Mouse (Mus musculus) MEL (cell line): ENCODE data around the gene Tmeff2. TPM values are rescaled to one million over a fixed set of nuclear protein-coding genes. Genes with fewer than 3 reads are reported as not detected.

Experiments
- DNase-seq: peaks from one replicate; pipeline ENCODE4 v3.0.0; 2011; ENCODE audit warnings: low read depth, low spot score
- H3K27ac ChIP-seq: 2 replicates; pipeline ENCODE4 v1.5.1; 2012; ENCODE audit warnings: low read depth, mild to moderate bottlenecking, control low read depth, low read length, moderate library complexity; ENCODE audit not compliant: control insufficient read depth
- H3K27me3 ChIP-seq, 2 experiments: fragments of 150-350 bp in 1 of 2; sonication (generic) in 1 of 2; 2 replicates each; pipeline ENCODE4 v1.6.1; 2012; ENCODE audit warnings: low read length in 2 of 2, mild to moderate bottlenecking in 2 of 2, improper control_type of control experiment in 1 of 2, moderate library complexity in 1 of 2; ENCODE audit not compliant: insufficient read depth in 2 of 2, control insufficient read depth in 1 of 2
- H3K36me3 ChIP-seq, 2 experiments: 2 replicates each; pipeline ENCODE4 v1.6.1; 2012 to 2014; ENCODE audit warnings: low read length in 2 of 2, improper control_type of control experiment in 1 of 2, inconsistent platforms in 1 of 2, mild to moderate bottlenecking in 1 of 2; ENCODE audit not compliant: insufficient read depth in 2 of 2, control insufficient read depth in 1 of 2
- H3K4me1 ChIP-seq, 2 experiments: fragments of 150-350 bp in 1 of 2; sonication (generic) in 1 of 2; 2 replicates each; pipeline ENCODE4 v1.6.1; 2012; ENCODE audit warnings: low read length in 2 of 2, improper control_type of control experiment in 1 of 2, mild to moderate bottlenecking in 1 of 2; ENCODE audit not compliant: insufficient read depth in 2 of 2, control insufficient read depth in 1 of 2
- H3K4me3 ChIP-seq, 2 experiments: fragments of 150-350 bp in 1 of 2; sonication (generic) in 1 of 2; 2 replicates each; pipeline ENCODE4 v1.5.1; 2012; ENCODE audit warnings: low read depth in 2 of 2, low read length in 2 of 2, mild to moderate bottlenecking in 2 of 2, moderate library complexity in 2 of 2, control low read depth in 1 of 2, improper control_type of control experiment in 1 of 2; ENCODE audit not compliant: control insufficient read depth in 1 of 2, insufficient read depth in 1 of 2
- H3K79me2 ChIP-seq: 2 replicates; pipeline ENCODE4 v1.6.1; 2012; ENCODE audit warnings: mild to moderate bottlenecking, low read length, moderate library complexity; ENCODE audit not compliant: control insufficient read depth, poor library complexity, insufficient read depth
- H3K9ac ChIP-seq: 2 replicates; pipeline ENCODE4 v1.6.1; 2012; ENCODE audit warnings: low read depth, mild to moderate bottlenecking, control low read depth, low read length, moderate library complexity; ENCODE audit not compliant: control insufficient read depth, poor library complexity, severe bottlenecking
- H3K9me3 ChIP-seq: fragments of 150-350 bp; sonication (generic); replicated peaks from 2 replicates; pipeline ENCODE4 v1.6.1; 2012; ENCODE audit warnings: mild to moderate bottlenecking, low read length, improper control_type of control experiment, moderate library complexity; ENCODE audit not compliant: insufficient read depth
- BHLHE40 ChIP-seq: IDR thresholded peaks from 2 replicates; pipeline ENCODE4 v1.6.1; 2012; ENCODE audit warnings: low read depth, mild to moderate bottlenecking, inconsistent platforms, low read length, improper control_type of control experiment, borderline replicate concordance
- CHD2 ChIP-seq: IDR thresholded peaks from 2 replicates; pipeline ENCODE4 v1.6.1; 2011; ENCODE audit warnings: low read length, improper control_type of control experiment
- GABPA ChIP-seq: IDR thresholded peaks from 2 replicates; pipeline ENCODE4 v1.6.1; 2012; ENCODE audit warnings: low read depth, mild to moderate bottlenecking, inconsistent platforms, low read length, improper control_type of control experiment, moderate library complexity
- HCFC1 ChIP-seq: IDR thresholded peaks from 2 replicates; pipeline ENCODE4 v1.6.1; 2012; ENCODE audit warnings: low read depth, mild to moderate bottlenecking, inconsistent platforms, low read length, improper control_type of control experiment, moderate library complexity
- MAZ ChIP-seq: IDR thresholded peaks from 2 replicates; pipeline ENCODE4 v1.6.1; 2012; ENCODE audit warnings: low read depth, mild to moderate bottlenecking, inconsistent platforms, low read length, improper control_type of control experiment
- MYB ChIP-seq: IDR thresholded peaks from 2 replicates; pipeline ENCODE4 v1.6.1; 2011; ENCODE audit warnings: mild to moderate bottlenecking, low read depth, low read length, improper control_type of control experiment
- MYC ChIP-seq: IDR thresholded peaks from 2 replicates; pipeline ENCODE4 v1.6.1; 2011; ENCODE audit warnings: low read depth, mild to moderate bottlenecking, low read length, improper control_type of control experiment, moderate library complexity
- RAD21 ChIP-seq: IDR thresholded peaks from 2 replicates; pipeline ENCODE4 v1.6.1; 2011; ENCODE audit warnings: mild to moderate bottlenecking, low read depth, low read length, improper control_type of control experiment
- SMC3 ChIP-seq: IDR thresholded peaks from 2 replicates; pipeline ENCODE4 v1.6.1; 2011; ENCODE audit warnings: low read depth, low read length, improper control_type of control experiment
- TAL1 ChIP-seq: IDR thresholded peaks from 2 replicates; pipeline ENCODE4 v1.6.1; 2012; ENCODE audit warnings: mild to moderate bottlenecking, inconsistent platforms, low read length, moderate library complexity, mixed read lengths
- TBP ChIP-seq: IDR thresholded peaks from 2 replicates; pipeline ENCODE4 v1.8.0; 2011; ENCODE audit warnings: low read depth, low read length, improper control_type of control experiment
- USF2 ChIP-seq, 2 experiments: IDR thresholded peaks; 2 replicates each; pipeline ENCODE4 v1.6.1; 2011 to 2012; ENCODE audit warnings: improper control_type of control experiment in 2 of 2, low read length in 2 of 2, borderline replicate concordance in 1 of 2, inconsistent platforms in 1 of 2, low read depth in 1 of 2, mild to moderate bottlenecking in 1 of 2; ENCODE audit not compliant: insufficient read depth in 1 of 2
- ZMIZ1 ChIP-seq: IDR thresholded peaks from 2 replicates; pipeline ENCODE4 v1.6.1; 2012; ENCODE audit warnings: low read depth, mild to moderate bottlenecking, inconsistent platforms, low read length, improper control_type of control experiment, moderate library complexity
- polyA plus RNA-seq, 2 experiments: library from polyadenylated mRNA; stranded (reverse) in 1 of 2; unstranded in 1 of 2; fragments of >175 nt in 1 of 2; fragments of >200 nt in 1 of 2; gene quantifications; 2 replicates each; pipeline versions ENCODE4 v1.2.1 to v1.2.4; 2012; ENCODE audit warnings: low replicate concordance in 2 of 2, low read depth in 1 of 2; ENCODE audit not compliant: insufficient read length in 2 of 2, insufficient read depth in 1 of 2, missing spikeins in 1 of 2
- total RNA-seq: library from RNA; depleted of rRNA; stranded (reverse); fragments of 300-350 nt; gene quantifications from 2 replicates; pipeline ENCODE4 v1.2.3, GENCODE M21; 2012

The Tmeff2 gene
- total and polyA plus RNA-seq, 3 experiments, result not detected

- no peak for TF ChIP-seq RAD21
- no peak for TF ChIP-seq MYC
- no peak for TF ChIP-seq HCFC1
- TF ChIP-seq ZMIZ1, result no peak
- TF ChIP-seq USF2 (IDR thresholded peaks at IDR 0.05; ENCODE audit: borderline replicate concordance in 1 of 2, insufficient read depth in 1 of 2, low read depth in 1 of 2, low read length in 2 of 2), result no peak
- TF ChIP-seq GABPA, result no peak
- no peak for TF ChIP-seq MAZ
- Histone ChIP-seq H3K4me1 (no peaks in the 10 kb centered on the region), H3K9me3 (no peaks in the 10 kb centered on the region), H3K27me3 (no peaks in the 10 kb centered on the region), H3K9ac (no peak overlapping the region), H3K36me3 (no peaks in the 10 kb centered on the region), H3K79me2 (no peaks in the 10 kb centered on the region), H3K4me3 (no peak overlapping the region), H3K27ac (no peak overlapping the region)
- no peak for DNase-seq
Measured at GRCm38 (mm10) chr1:50981151-50981828, 80.8 kb downstream of the Tmeff2 start.

GRCm38 (mm10) chr1:50990661-50991060 is 90.2 kb downstream of the Tmeff2 start:
- Histone ChIP-seq H3K9me3 (no peaks in the 10 kb centered on the region), H3K4me3 (no peak overlapping the region)
- TF ChIP-seq SMC3 (no peak), TBP (no peak), TAL1 (no peak), BHLHE40 (no peak), MYB (no peak)

GRCm38 (mm10) chr1:50994505-50994904 is 94.1 kb downstream of the Tmeff2 start:
- Histone ChIP-seq H3K27ac (no peak overlapping the region), H3K9ac (no peak overlapping the region), H3K4me1 (no peaks in the 10 kb centered on the region), H3K4me3 (no peak overlapping the region), H3K9me3 (no peaks in the 10 kb centered on the region), H3K79me2 (no peaks in the 10 kb centered on the region), H3K36me3 (no peaks in the 10 kb centered on the region), H3K27me3 (no peaks in the 10 kb centered on the region)
- no peak for TF ChIP-seq CHD2
- no peak for DNase-seq

More at GRCm38 (mm10) chr1:50990661-50991060, 90.2 kb downstream of the Tmeff2 start:
- no peak for DNase-seq
- Histone ChIP-seq H3K36me3 (no peaks in the 10 kb centered on the region), H3K27ac (no peak overlapping the region), H3K4me1 (no peaks in the 10 kb centered on the region), H3K27me3 (no peaks in the 10 kb centered on the region), H3K9ac (no peak overlapping the region), H3K79me2 (no peaks in the 10 kb centered on the region)
